Mouse (Mus musculus): Measurements from ENCODE around the gene Trio. TPM values are rescaled to one million over a fixed set of nuclear protein-coding genes. Genes with fewer than 3 reads are reported as not detected.

Trio gene
- polyA plus RNA-seq, 1 experiment from 2014 or later, result 5.1 TPM

GRCm38 (mm10) chr15:28066468-28066867, 40.8 kb upstream of the Trio start:
- no peak for TF ChIP-seq CTCF (IDR thresholded peaks at IDR 0.05; ENCODE audit: low read depth)
- no peak for TF ChIP-seq EP300 (IDR thresholded peaks at IDR 0.05; ENCODE audit: low read depth)
- 76% methylated on average over 2 of the region's 2 CpGs for WGBS (ENCODE audit: insufficient replicate concordance)
- no peaks in the 10 kb centered on the region for H3K27me3 ChIP-seq (ENCODE audit: insufficient read depth, low read length)

GRCm38 (mm10) chr15:28065572-28065971, 39.9 kb upstream of the Trio start:
- WGBS (ENCODE audit: insufficient replicate concordance), result 50% methylated on average over 5 of the region's 5 CpGs
- Histone ChIP-seq H3K36me3 (replicated peaks; ENCODE audit: insufficient read depth, low read length) (no peaks in the 10 kb centered on the region), H3K4me1 (ENCODE audit: insufficient read depth) (no peaks in the 10 kb centered on the region), H3K4me3 (ENCODE audit: low read depth, low read length) (no peak overlapping the region), H3K27ac (ENCODE audit: low read depth) (no peak overlapping the region), H3K27me3 (ENCODE audit: insufficient read depth, low read length) (no peaks in the 10 kb centered on the region), H3K9ac (replicated peaks) (no peak overlapping the region), H3K4me2 (ENCODE audit: low read depth, low read length) (no peak overlapping the region), H3K9me3 (ENCODE audit: low read length) (no peaks in the 10 kb centered on the region)
- no peak for ATAC-seq
- TF ChIP-seq CTCF (IDR thresholded peaks at IDR 0.05; ENCODE audit: low read depth) (no peak), EP300 (IDR thresholded peaks at IDR 0.05; ENCODE audit: low read depth) (no peak)
- no peak for DNase-seq

More at GRCm38 (mm10) chr15:28066468-28066867, 40.8 kb upstream of the Trio start:
- no peak for ATAC-seq
- DNase-seq, result no peak
- Histone ChIP-seq H3K9ac (replicated peaks) (no peak overlapping the region), H3K4me1 (ENCODE audit: insufficient read depth) (no peaks in the 10 kb centered on the region), H3K9me3 (ENCODE audit: low read length) (no peaks in the 10 kb centered on the region), H3K27ac (ENCODE audit: low read depth) (no peak overlapping the region), H3K4me2 (ENCODE audit: low read depth, low read length) (no peak overlapping the region), H3K36me3 (replicated peaks; ENCODE audit: insufficient read depth, low read length) (no peaks in the 10 kb centered on the region), H3K4me3 (ENCODE audit: low read depth, low read length) (no peak overlapping the region)

GRCm38 (mm10) chr15:28064733-28065088, 39.1 kb upstream of the Trio start:
- Histone ChIP-seq H3K27me3 (ENCODE audit: insufficient read depth, low read length) (no peaks in the 10 kb centered on the region), H3K9ac (replicated peaks) (no peak overlapping the region), H3K9me3 (ENCODE audit: low read length) (no peaks in the 10 kb centered on the region), H3K4me1 (ENCODE audit: insufficient read depth) (no peaks in the 10 kb centered on the region), H3K36me3 (replicated peaks; ENCODE audit: insufficient read depth, low read length) (no peaks in the 10 kb centered on the region), H3K27ac (ENCODE audit: low read depth) (no peak overlapping the region), H3K4me3 (ENCODE audit: low read depth, low read length) (no peak overlapping the region), H3K4me2 (ENCODE audit: low read depth, low read length) (no peak overlapping the region)
- TF ChIP-seq CTCF (IDR thresholded peaks at IDR 0.05; ENCODE audit: low read depth), result no peak
- TF ChIP-seq EP300 (IDR thresholded peaks at IDR 0.05; ENCODE audit: low read depth), result no peak
- DNase-seq, result no peak
- ATAC-seq, result no peak
- 62% methylated on average over 1 of the region's 1 CpGs for WGBS (ENCODE audit: insufficient replicate concordance)

DNA sequence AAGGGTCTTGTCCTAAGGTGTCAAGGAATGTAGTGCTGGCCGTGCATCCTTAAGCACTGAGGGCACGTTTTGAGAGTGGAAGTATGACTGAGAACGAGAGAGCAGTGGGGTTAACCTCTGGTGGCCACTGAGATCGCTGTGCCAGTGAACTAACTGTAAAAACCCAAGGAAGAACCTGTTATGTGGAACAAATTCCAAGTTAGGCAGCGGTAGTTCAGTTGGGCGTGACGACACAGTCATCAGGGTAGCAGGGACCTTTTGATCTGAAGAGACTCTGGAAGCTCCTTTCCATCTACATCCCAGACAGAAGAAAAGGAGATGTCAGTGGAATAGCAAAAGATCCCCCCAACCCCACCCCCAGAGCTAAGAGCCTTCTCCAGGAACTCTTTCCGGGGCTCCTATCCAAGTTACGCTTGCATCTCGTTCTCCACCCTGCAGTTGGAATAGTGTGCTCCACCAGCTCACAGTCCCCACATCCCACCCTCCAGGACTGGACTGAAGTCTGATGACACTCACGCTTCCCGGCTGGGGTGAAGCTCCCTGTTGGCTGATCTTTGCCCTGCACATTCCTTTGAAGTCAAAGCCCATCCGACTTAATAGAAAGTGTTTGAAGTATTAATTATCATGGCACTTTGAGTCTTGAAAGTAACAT, 38.6 kb upstream of the Trio start:
- H3K36me3 ChIP-seq (replicated peaks; ENCODE audit: insufficient read depth, low read length), result no peaks in the 10 kb centered on the region
- H3K27me3 ChIP-seq (ENCODE audit: insufficient read depth, low read length), result no peaks in the 10 kb centered on the region
- H3K9ac ChIP-seq (replicated peaks), result no peak overlapping the region
- H3K4me2 ChIP-seq (ENCODE audit: low read depth, low read length), result no peak overlapping the region
- H3K9me3 ChIP-seq (ENCODE audit: low read length), result no peaks in the 10 kb centered on the region
- DNase-seq, result no peak
- H3K27ac ChIP-seq (ENCODE audit: low read depth), result no peak overlapping the region
- ATAC-seq, result no peak
- no peak overlapping the region for H3K4me3 ChIP-seq (ENCODE audit: low read depth, low read length)
- no peaks in the 10 kb centered on the region for H3K4me1 ChIP-seq (ENCODE audit: insufficient read depth)
- WGBS (ENCODE audit: insufficient replicate concordance), result 76% methylated on average over 13 of the region's 13 CpGs
- TF ChIP-seq CTCF (IDR thresholded peaks at IDR 0.05; ENCODE audit: low read depth), result no peak
- no peak for TF ChIP-seq EP300 (IDR thresholded peaks at IDR 0.05; ENCODE audit: low read depth)

DNA sequence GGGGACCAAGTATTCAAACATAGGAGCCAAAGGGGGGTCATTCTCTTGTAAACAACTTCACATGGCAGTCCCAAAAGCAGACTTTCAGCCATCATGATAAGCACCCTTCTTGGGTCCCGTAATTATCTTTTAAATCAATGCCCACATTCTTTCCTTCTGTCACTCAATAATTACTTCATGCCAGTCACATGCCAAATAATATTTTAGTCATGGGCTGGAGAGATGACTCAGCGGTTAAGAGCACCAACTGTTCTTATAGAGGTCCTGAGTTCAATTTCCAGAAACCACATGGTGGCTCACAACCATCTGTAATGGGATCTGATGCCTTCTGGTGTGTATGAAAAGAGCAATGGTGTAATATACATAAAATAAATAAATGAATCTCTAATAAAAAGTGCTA, 37.8 kb upstream of the Trio start:
- no peak overlapping the region for H3K4me3 ChIP-seq (ENCODE audit: low read depth, low read length)
- H3K36me3 ChIP-seq (replicated peaks; ENCODE audit: insufficient read depth, low read length), result no peaks in the 10 kb centered on the region
- H3K27ac ChIP-seq (ENCODE audit: low read depth), result no peak overlapping the region
- H3K4me1 ChIP-seq (ENCODE audit: insufficient read depth), result no peaks in the 10 kb centered on the region
- H3K27me3 ChIP-seq (ENCODE audit: insufficient read depth, low read length), result no peaks in the 10 kb centered on the region
- no peak for DNase-seq
- 83% methylated on average over 2 of the region's 2 CpGs for WGBS (ENCODE audit: insufficient replicate concordance)
- no peak overlapping the region for H3K9ac ChIP-seq (replicated peaks)
- ATAC-seq, result no peak
- no peaks in the 10 kb centered on the region for H3K9me3 ChIP-seq (ENCODE audit: low read length)
- H3K4me2 ChIP-seq (ENCODE audit: low read depth, low read length), result no peak overlapping the region
- TF ChIP-seq CTCF (IDR thresholded peaks at IDR 0.05; ENCODE audit: low read depth) (no peak), EP300 (IDR thresholded peaks at IDR 0.05; ENCODE audit: low read depth) (no peak)

- H3K4me1 ChIP-seq (ENCODE audit: insufficient read depth), result no peaks in the 10 kb centered on the region
- no peak overlapping the region for H3K4me3 ChIP-seq (ENCODE audit: low read depth, low read length)
- H3K27ac ChIP-seq (ENCODE audit: low read depth), result no peak overlapping the region
- H3K36me3 ChIP-seq (replicated peaks; ENCODE audit: insufficient read depth, low read length), result no peaks in the 10 kb centered on the region
- H3K9ac ChIP-seq (replicated peaks), result no peak overlapping the region
- no peak overlapping the region for H3K4me2 ChIP-seq (ENCODE audit: low read depth, low read length)
- ATAC-seq, result no peak
- H3K27me3 ChIP-seq (ENCODE audit: insufficient read depth, low read length), result no peaks in the 10 kb centered on the region
- WGBS (ENCODE audit: insufficient replicate concordance), result 85% methylated on average over 3 of the region's 3 CpGs
- TF ChIP-seq EP300 (IDR thresholded peaks at IDR 0.05; ENCODE audit: low read depth), result no peak
- no peak for TF ChIP-seq CTCF (IDR thresholded peaks at IDR 0.05; ENCODE audit: low read depth)
- DNase-seq, result no peak
- H3K9me3 ChIP-seq (ENCODE audit: low read length), result no peaks in the 10 kb centered on the region
Observed at GRCm38 (mm10) chr15:28062016-28062415, 36.4 kb upstream of the Trio start.

Measured in liver, postnatal 0 days (tissue).